Mouse (Mus musculus) c-Kit-positive CD71-positive TER-119-positive erythroid progenitor cells, embryonic 14.5 days (primary cell): ENCODE data around the gene Ccdc191.

Experiments used
- DNase-seq: peaks from one replicate; pipeline ENCODE4 v3.0.0-alpha.2; 2013; ENCODE audit warnings: low spot score

Ccdc191 gene

GRCm38 (mm10) chr16:43889208-43890004, at the start of gene Ccdc191:
Gene Ccdc191 (plus strand): TSS chr16:43889800.
- DNase-seq = peak; percentile 99

DNA sequence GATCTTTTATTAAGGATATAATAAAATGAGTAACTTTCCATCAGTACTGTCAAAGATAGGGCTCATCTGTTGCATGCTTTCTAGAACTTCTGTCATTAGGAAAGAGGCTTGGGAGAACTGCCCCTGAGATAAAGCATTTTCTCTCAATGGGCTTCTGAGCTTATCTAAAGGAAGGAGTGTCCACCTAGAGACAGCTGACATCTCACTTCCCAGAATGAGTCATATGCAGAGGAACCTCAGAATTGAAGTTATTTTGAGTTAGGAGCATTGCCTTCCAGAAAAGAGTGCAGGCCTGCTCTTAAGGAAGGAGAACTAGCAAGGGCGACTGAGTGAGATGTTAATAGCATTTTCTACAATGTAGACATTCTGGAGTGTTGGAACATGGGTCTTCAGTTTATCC, 48.4 kb upstream of the Ccdc191 start:
- no peak for DNase-seq

DNA sequence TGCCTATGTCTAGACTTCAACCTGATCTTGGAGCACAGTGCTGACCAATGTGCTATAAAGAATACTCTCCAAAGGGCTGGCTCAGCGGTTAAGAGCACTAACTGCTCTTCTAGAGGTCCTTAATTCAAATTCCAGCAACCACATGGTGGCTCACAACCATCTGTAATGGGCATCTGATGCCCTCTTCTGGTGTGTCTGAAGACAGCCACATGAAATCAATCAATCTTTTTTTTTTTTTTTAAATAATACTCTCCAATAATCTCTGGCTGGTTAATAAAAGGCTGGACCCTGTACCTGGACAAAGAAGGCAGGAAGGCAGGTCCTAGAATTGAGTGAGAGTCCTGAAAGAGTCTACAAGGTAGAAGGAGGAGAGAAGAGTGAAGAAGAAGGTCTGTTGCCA, 39.8 kb upstream of the Ccdc191 start:
- no peak for DNase-seq

DNA sequence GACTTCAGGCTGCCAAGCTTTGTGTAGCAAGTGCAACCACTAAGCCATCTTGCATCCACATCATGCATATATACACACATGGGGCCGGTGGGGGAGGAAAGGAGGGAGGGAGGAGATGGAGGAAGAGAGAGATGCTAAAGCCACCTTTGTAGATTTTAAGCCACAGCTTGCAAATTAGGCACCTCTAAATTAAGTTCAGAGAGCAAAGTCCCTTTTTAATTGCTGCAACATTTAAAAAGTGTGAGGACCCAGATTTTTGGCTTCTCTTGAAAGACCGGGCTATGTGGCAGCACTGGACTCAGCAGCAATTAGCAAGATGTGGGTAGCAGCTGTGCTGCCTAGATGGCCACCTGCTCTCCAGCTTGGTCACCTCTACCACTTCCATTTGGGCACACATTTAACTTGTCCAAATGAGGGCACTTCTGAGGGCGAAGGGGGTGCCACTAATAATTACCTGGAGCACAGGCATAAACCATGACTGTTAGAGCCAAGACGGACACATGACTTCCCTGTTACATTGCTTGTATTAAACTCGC, 30.6 kb upstream of the Ccdc191 start:
- no peak for DNase-seq

DNA sequence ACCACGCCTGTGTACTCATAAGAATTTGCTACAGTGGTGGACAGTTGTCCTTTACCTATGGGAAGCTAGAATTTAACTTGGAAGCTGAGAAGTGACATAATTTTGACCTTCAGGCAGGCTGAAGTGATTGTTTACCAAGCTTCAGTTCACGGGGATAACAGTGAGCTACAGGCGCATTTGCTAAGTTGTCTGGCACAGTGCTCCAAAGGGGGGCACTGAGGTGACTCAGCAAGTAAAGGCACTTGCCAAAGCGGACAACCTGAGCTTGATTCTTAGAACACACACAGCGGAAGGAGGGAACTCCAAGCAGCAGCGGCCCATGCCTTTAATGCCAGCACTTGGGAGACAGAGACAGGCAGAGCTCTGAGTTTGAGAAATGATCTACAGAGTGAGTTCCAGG, 29.0 kb upstream of the Ccdc191 start:
- no peak for DNase-seq

DNA sequence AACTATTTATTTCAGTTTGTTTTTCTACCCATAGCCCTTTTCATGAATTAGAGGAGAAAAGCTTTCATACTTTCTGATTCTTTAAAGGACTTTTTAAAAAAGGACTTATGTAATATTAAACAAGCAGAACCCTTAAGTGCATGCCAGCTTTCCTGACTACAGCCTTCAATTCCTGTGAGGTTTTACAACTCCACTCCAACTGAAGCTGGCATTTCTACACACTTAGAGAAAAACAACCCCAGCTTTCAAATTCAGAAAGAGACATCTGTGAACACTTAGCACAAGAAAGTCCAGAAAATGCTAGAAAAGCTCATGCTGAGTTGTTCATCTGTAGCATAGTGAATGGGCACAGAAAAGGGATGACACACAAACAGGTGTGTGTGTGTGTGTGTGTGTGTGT, 19.8 kb upstream of the Ccdc191 start:
- DNase-seq = no peak

DNA sequence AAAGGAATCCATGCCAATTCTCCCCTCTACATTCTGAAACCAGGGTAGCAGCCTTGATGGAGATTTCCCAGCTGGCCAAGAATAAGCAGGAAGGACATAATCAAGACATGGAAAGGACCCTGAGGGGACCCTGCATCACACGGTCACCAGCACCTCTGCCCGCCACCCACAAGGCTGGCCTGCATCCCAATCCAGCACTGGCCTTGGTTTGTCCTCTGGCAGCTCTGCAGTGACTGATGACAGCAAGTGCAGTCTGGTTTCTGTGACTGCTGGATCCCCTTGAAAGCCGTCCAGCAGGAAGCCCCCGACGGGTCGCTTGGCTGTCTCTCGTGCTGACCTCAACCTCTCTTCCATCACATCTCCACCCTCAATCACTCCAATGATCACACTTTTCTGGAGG, 18.2 kb upstream of the Ccdc191 start:
- DNase-seq = no peak

DNA sequence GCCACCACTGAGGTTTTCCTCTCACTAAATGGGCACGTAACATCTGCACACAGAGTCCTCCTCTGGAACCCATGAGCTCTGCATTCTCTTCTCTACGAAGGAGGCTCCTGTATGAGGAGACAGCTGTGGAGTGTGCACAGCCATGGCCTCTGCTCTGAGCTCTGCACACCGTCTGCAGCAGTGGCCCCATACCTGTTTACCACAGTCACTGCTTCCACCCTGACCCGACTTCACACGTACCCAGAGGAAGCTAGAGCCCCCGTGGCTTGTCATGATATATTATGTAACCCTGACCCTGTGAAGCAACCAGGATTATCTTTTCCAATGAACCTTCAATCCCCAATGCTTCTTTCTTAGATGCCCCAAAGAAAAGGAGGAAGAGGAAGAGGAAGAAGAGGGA, 9.8 kb upstream of the Ccdc191 start:
- no peak for DNase-seq

DNA sequence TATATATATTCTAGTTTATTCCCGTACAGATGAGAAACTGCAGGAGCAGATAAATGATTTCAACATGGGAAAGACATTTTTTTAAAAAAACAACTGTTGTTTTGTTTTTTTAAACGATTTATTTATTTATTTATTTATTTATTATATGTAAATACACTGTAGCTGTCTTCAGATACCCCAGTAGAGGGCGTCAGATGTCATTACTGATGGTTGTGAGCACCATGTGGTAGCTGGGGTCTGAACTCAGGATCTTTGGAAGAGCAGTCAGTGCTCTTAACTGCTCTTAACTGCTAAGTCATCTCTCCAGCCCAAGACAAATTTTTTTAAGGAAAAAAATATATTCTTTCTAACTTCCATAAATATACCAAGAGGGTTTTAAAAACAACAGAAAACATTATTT, 8.0 kb upstream of the Ccdc191 start:
- DNase-seq = no peak

GRCm38 (mm10) chr16:43882329-43882728, 7.3 kb upstream of the Ccdc191 start:
- DNase-seq = no peak

DNA sequence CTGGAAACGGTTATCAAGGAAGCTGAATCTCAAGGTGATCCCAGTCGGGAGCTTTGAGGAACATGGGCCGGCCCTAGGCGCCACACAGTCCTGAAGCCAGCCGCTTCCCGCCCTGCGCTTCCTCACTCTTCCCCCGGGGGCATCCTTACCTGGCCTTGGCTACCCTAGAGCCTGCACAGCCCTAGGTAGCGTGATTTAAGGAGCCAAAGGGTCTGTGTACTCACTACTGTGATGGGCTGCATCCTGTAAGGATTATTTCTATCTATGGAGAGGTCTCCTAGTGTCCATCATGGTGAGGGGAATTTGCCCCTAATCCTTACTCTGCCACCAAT, 371 bp downstream of the Ccdc191 start:
- DNase-seq = no peak

DNA sequence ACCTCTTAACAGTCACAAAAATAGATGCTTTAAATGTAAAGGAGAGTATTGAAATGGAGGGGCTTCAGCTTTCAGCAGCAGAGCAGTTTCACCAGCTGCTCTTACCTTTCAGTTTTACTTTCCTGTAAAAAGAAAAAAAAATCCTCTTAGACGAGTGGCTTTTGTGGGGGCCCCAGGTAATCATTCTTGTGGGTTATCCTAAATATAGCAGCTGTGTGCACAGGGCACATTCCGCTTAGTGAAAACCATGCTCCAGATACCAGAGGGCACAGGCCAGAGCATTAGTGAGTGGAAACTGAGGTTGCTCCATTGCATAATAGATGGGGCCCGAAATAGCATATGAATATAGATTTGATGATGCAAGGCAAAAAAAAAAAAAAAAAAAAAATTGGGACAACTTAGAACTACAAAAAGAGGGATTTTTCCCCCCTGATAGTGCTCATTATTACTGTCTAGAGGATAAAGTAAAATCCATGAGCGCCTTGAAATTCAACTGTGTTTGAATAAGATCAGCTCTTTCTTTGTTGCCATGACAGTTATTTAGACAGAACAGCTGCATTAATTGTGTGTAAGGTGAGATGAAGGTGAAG, 1.2 kb downstream of the Ccdc191 start:
- DNase-seq = no peak

- DNase-seq = no peak
Observed at GRCm38 (mm10) chr16:43894501-43894900, 4.9 kb downstream of the Ccdc191 start.

DNA sequence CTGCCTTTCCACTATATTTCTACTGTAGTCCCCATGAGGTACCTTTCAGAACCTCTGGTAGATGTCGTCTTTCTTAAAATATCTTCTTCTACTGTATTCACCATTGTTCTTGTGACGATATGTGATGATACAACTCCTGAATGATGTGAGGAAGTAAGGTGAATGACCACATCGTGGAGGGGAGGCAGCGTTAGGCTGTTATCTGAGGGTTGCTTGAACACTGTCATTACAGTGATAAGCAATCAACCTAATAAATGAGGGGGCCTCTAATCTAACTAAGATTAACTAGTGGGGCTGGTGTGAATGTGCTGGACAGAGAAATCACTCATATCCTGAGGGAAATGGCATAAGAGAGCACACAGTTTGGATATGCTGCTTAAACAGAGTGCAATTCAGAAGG, 10.5 kb downstream of the Ccdc191 start:
- no peak for DNase-seq

DNA sequence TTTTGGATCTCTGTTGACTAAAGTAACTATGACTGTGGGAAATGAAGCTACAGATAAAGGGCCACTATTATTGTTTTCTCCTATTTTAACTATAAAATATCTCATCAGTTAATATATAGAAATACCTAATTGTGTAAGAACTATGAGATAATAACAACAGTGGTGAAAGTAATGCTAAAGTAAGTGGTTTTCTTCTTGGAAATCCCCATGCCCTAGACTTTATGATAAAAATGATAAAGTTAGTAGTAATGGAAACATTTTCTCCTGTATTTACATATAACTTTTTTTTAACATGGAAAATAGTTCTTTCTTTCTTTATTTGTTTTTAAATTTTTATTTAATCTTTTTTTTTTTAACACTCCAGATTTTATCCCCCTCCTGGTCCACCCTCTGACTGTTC, 11.0 kb downstream of the Ccdc191 start:
- no peak for DNase-seq

- DNase-seq = no peak
Observed at GRCm38 (mm10) chr16:43908881-43909280, 19.3 kb downstream of the Ccdc191 start.

DNA sequence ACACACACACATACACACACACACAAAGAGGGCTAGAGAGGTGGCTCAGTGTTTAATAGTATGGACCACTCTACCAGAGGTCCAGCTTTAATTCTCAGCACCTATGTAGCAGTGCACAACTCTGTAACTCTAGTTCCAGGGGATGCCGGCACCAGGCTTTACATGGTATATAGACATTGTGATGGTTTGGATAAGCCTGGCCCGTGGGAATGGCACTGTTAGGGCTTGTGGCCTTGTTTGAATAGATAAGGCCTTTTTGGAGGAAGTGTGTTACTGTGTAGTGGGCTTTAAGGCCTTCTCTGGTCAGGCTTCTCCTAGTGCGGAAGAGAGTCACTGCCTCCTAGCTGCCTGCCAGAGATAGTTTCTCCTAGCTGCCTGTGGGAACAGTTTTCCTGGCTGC, 29.3 kb downstream of the Ccdc191 start:
- no peak for DNase-seq

DNA sequence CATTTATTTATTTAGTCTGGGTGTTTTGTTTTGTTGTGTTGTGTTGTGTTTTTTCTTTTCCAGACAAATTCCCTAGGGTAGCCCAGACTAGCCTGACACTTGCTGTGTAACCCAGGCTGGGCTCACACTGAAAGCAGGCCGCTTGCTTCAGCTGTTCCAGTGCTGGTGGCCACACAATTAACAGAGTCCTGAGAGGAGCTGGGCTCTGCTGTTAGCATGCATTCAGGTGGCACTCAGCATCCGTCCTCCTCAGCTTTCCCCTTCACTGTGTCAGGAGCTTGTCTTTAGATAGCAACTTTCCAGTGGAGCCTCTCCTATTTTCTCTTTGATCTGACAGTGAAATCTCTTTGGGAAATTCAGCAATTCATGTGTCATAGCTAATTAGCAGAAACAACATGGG, 32.4 kb downstream of the Ccdc191 start:
- DNase-seq = no peak

- no peak for DNase-seq
Observed at GRCm38 (mm10) chr16:43922630-43923029, 33.0 kb downstream of the Ccdc191 start.

GRCm38 (mm10) chr16:43925001-43925558, 35.5 kb downstream of the Ccdc191 start:
- DNase-seq = no peak

DNA sequence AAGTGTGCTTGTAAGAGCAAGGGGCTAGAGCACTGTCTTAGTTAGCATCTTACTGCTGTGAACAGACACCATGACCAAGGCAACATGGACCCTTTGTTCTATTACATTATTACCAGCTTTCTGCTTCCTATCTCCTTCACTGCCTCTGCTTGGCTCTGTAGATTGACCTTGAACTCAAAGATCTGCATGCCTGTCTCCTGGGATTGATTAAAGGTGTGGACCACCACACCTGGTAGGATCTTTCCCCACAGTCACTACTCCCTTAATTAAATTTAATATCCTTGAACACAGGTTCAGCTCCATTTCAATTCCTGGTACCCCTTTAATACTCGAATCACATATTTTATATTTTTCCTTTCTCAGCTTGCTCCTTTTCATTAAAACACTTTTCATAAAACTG, 36.2 kb downstream of the Ccdc191 start:
- no peak for DNase-seq

DNA sequence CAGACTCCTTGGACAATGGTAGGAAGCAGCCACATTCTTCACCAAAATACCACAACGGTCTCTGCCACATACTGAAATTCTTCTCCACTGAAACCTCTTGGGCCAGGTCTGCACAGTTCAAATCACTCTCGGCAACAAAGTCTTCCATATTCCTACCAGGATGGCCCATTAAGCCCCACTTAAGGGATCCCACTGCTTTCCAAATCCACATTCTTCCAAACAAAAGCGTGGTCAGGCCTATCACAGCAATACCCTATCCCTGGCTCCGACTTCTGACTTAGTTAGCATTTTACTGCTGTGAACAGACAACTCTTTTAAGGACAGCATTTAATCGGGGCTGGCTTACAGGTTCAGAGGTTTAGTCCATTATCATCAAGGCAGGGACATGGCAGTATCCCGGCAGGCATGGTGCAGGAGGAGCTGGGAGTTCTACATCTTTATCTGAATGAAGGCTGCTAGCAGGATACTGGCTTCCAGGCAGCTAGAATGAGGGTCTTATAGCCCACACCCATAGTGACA, 36.8 kb downstream of the Ccdc191 start, which contains the start of gene Qtrt2:
Gene Qtrt2 (minus strand): TSS at position 469 of the 519 bp plus-strand sequence.
- DNase-seq = no peak

DNA sequence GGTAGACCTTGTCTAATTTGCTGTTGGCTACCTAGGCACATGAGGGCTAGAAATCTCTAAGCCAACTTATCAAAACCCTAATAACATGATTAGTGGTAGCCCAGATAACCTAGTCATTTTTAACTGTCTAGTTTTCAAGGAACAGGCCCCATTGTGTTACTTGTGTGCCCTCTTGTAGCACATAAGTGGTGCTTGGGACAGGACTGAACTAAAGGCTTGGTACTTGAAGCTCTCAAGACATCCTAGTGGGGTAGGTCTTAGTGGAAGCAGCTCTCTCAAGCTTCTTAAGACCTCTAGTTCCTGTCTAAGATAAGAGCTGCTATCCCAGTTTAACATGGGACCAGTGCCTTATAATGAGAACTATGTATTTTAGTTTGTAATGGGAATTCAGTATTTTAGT, 41.0 kb downstream of the Ccdc191 start:
- no peak for DNase-seq
